Mouse (Mus musculus) megakaryocyte, embryonic 14.5 days (primary cell): ENCODE data around the gene Rasgef1b.

Experiments
- FLI1 ChIP-seq: IDR thresholded peaks from 2 replicates; pipeline ENCODE4 v1.6.1; 2012; ENCODE audit warnings: low read length, inconsistent platforms, mixed read lengths
- GATA1 ChIP-seq: IDR thresholded peaks from 3 replicates; pipeline ENCODE4 v1.6.1; 2012; ENCODE audit warnings: mixed read lengths, low read length, inconsistent platforms, borderline replicate concordance

GRCm38 (mm10) chr5:99247441-99247840 lies 481.4 kb downstream of the Rasgef1b start:
- TF ChIP-seq GATA1 (no peak), FLI1 (no peak)
